Mouse (Mus musculus) midbrain, embryonic 16.5 days (tissue): Measurements from ENCODE around the gene Slc12a1. TPM values are rescaled to one million over a fixed set of nuclear protein-coding genes. Genes with fewer than 3 reads are reported as not detected.

Source experiments
- ATAC-seq: fragments of 200-750 bp; cut with Nextera tagmentation; 2 replicates; pipeline ENCODE4 v1.8.0; 2017; ENCODE audit warnings: moderate TSS enrichment
- H3K27ac ChIP-seq: fragments of 300-500 bp; sonication (generic); 2 replicates; pipeline ENCODE4 v1.5.1; 2014; ENCODE audit warnings: mild to moderate bottlenecking, low read length, mixed read lengths
- H3K27me3 ChIP-seq: fragments of 300-500 bp; sonication (generic); 2 replicates; pipeline ENCODE4 v1.6.1; 2014; ENCODE audit warnings: low read depth, low read length, mixed read lengths; ENCODE audit not compliant: control insufficient read depth, insufficient read depth
- H3K36me3 ChIP-seq: fragments of 300-500 bp; sonication (generic); 2 replicates; pipeline ENCODE4 v1.6.1; 2014; ENCODE audit warnings: mild to moderate bottlenecking, low read length, moderate library complexity, mixed read lengths; ENCODE audit not compliant: control insufficient read depth, insufficient read depth
- H3K4me1 ChIP-seq: fragments of 300-500 bp; sonication (generic); 2 replicates; pipeline ENCODE4 v1.6.1; 2014; ENCODE audit warnings: mild to moderate bottlenecking, low read length, mixed read lengths; ENCODE audit not compliant: control insufficient read depth, insufficient read depth
- H3K4me2 ChIP-seq: fragments of 300-500 bp; sonication (generic); 2 replicates; pipeline ENCODE4 v1.6.1; 2014; ENCODE audit warnings: mild to moderate bottlenecking, low read length, mixed read lengths
- H3K4me3 ChIP-seq: fragments of 300-500 bp; sonication (generic); 2 replicates; pipeline ENCODE4 v1.5.1; 2014; ENCODE audit warnings: low read depth, mild to moderate bottlenecking, low read length, moderate library complexity, mixed read lengths
- H3K9ac ChIP-seq: fragments of 300-500 bp; sonication (generic); 2 replicates; pipeline ENCODE4 v1.6.1; 2014; ENCODE audit warnings: low read depth, low read length, mixed read lengths
- H3K9me3 ChIP-seq: fragments of 300-500 bp; sonication (generic); replicated peaks from 2 replicates; pipeline ENCODE4 v1.6.1; 2014; ENCODE audit warnings: mild to moderate bottlenecking, low read length, mixed read lengths; ENCODE audit not compliant: control insufficient read depth, poor library complexity, severe bottlenecking
- WGBS: fragments of 180-500 bp; shearing (Covaris S2); extraction: QIAGEN DNeasy Blood & Tissue Kit; methylation state at CpG from one replicate; pipeline ENCODE4 v1.1.7; 2014; 5-methylcytosine and 5-hydroxymethylcytosine counted together
- polyA plus RNA-seq: library from polyadenylated mRNA; unstranded; fragments of >200 nt; fragmentation: Nextera tagmentation; extraction: Ambion mirVana; gene quantifications from 2 replicates; pipeline ENCODE4 v1.2.1, GENCODE M21; 2015

Slc12a1 gene
- polyA plus RNA-seq, 1 experiment from 2014 or later, result 0.04 TPM

GRCm38 (mm10) chr2:125221673-125222072 is 69.4 kb downstream of the Slc12a1 start:
- Histone ChIP-seq H3K9ac (no peak overlapping the region), H3K27ac (no peak overlapping the region), H3K4me2 (no peak overlapping the region), H3K9me3 (no peaks in the 10 kb centered on the region), H3K36me3 (no peaks in the 10 kb centered on the region), H3K4me3 (no peak overlapping the region), H3K4me1 (no peaks in the 10 kb centered on the region), H3K27me3 (no peaks in the 10 kb centered on the region)
- ATAC-seq, result no peak
- 88% methylated on average over 1 of the region's 1 CpGs for WGBS

- no peaks in the 10 kb centered on the region for H3K9me3 ChIP-seq
- H3K36me3 ChIP-seq, result no peaks in the 10 kb centered on the region
- H3K27me3 ChIP-seq, result no peaks in the 10 kb centered on the region
- H3K4me3 ChIP-seq, result no peak overlapping the region
- no peak for ATAC-seq
- 82% methylated on average over 11 of the region's 11 CpGs for WGBS
- no peak overlapping the region for H3K27ac ChIP-seq
- no peak overlapping the region for H3K4me2 ChIP-seq
- H3K4me1 ChIP-seq, result no peaks in the 10 kb centered on the region
- no peak overlapping the region for H3K9ac ChIP-seq
Observed at GRCm38 (mm10) chr2:125228472-125229409, 76.4 kb downstream of the Slc12a1 start.

GRCm38 (mm10) chr2:125232183-125232582 is 79.9 kb downstream of the Slc12a1 start:
- Histone ChIP-seq H3K4me3 (no peak overlapping the region), H3K9me3 (no peaks in the 10 kb centered on the region), H3K4me2 (no peak overlapping the region), H3K9ac (no peak overlapping the region), H3K36me3 (no peaks in the 10 kb centered on the region), H3K27ac (no peak overlapping the region), H3K27me3 (no peaks in the 10 kb centered on the region), H3K4me1 (no peaks in the 10 kb centered on the region)
- 93% methylated on average over 4 of the region's 4 CpGs for WGBS
- ATAC-seq, result no peak

- H3K27me3 ChIP-seq, result no peaks in the 10 kb centered on the region
- 82% methylated on average over 2 of the region's 2 CpGs for WGBS
Observed at GRCm38 (mm10) chr2:125233537-125233936, 81.2 kb downstream of the Slc12a1 start.

GRCm38 (mm10) chr2:125234049-125234448 is 81.7 kb downstream of the Slc12a1 start:
- Histone ChIP-seq H3K36me3 (no peaks in the 10 kb centered on the region), H3K4me1 (no peaks in the 10 kb centered on the region), H3K4me2 (no peak overlapping the region), H3K9me3 (no peaks in the 10 kb centered on the region), H3K9ac (no peak overlapping the region), H3K27ac (no peak overlapping the region), H3K27me3 (no peaks in the 10 kb centered on the region), H3K4me3 (no peak overlapping the region)
- WGBS, result 98% methylated on average over 2 of the region's 2 CpGs
- no peak for ATAC-seq

More at GRCm38 (mm10) chr2:125233537-125233936, 81.2 kb downstream of the Slc12a1 start:
- Histone ChIP-seq H3K9me3 (no peaks in the 10 kb centered on the region), H3K9ac (no peak overlapping the region), H3K4me3 (no peak overlapping the region), H3K36me3 (no peaks in the 10 kb centered on the region), H3K4me2 (no peak overlapping the region), H3K4me1 (no peaks in the 10 kb centered on the region), H3K27ac (no peak overlapping the region)
- ATAC-seq, result no peak

GRCm38 (mm10) chr2:125245545-125246285 is 93.4 kb downstream of the Slc12a1 start:
- H3K9ac ChIP-seq, result no peak overlapping the region
- peaks cover 19% of the 10 kb centered on the region for H3K4me1 ChIP-seq
- H3K27ac ChIP-seq, result no peak overlapping the region
- no peak overlapping the region for H3K4me2 ChIP-seq
- WGBS, result 93% methylated on average over 3 of the region's 3 CpGs
- no peak for ATAC-seq
- no peak overlapping the region for H3K4me3 ChIP-seq
- no peaks in the 10 kb centered on the region for H3K27me3 ChIP-seq
- H3K36me3 ChIP-seq, result no peaks in the 10 kb centered on the region; the same call in 1 of the 2 replicates
- no peaks in the 10 kb centered on the region for H3K9me3 ChIP-seq

GRCm38 (mm10) chr2:125246669-125247068 is 94.4 kb downstream of the Slc12a1 start:
- peak overlapping the region; percentile 89 for H3K27ac ChIP-seq
- peak; percentile 1; the same call in 1 of the 2 replicates for ATAC-seq
- WGBS, result 18% methylated on average over 9 of the region's 9 CpGs

GRCm38 (mm10) chr2:125247108-125247961 is 95.0 kb downstream of the Slc12a1 start, which contains the start of gene Dut:
Gene Dut, plus strand, starts transcription at chr2:125247190.
- peak within 1 kb of the TSS; percentile 83 for H3K9ac ChIP-seq
- no peaks in the 10 kb centered on the region for H3K27me3 ChIP-seq
- WGBS, result 0% methylated on average over 90 of the region's 96 CpGs
- peak within 1 kb of the TSS; percentile 62 for H3K4me2 ChIP-seq
- H3K4me3 ChIP-seq, result peak within 1 kb of the TSS; percentile 83
- no peaks in the 10 kb centered on the region for H3K9me3 ChIP-seq
- ATAC-seq, result peak; percentile 100
- H3K4me1 ChIP-seq, result peaks cover 19% of the 10 kb centered on the region
- H3K36me3 ChIP-seq, result no peaks in the 10 kb centered on the region; the same call in 1 of the 2 replicates
- H3K27ac ChIP-seq, result peak within 1 kb of the TSS; percentile 89

More at GRCm38 (mm10) chr2:125246669-125247068, 94.4 kb downstream of the Slc12a1 start:
- H3K9me3 ChIP-seq, result no peaks in the 10 kb centered on the region
- H3K4me2 ChIP-seq, result peak overlapping the region; percentile 62
- H3K27me3 ChIP-seq, result no peaks in the 10 kb centered on the region
- peak overlapping the region; percentile 83 for H3K4me3 ChIP-seq
- peak overlapping the region; percentile 83 for H3K9ac ChIP-seq
- peaks cover 19% of the 10 kb centered on the region for H3K4me1 ChIP-seq
- no peaks in the 10 kb centered on the region; the same call in 1 of the 2 replicates for H3K36me3 ChIP-seq
